Mouse (Mus musculus): ENCODE measurements at regions not wholly inside any gene's neighbourhood (a gene's known extent, or its start where the extent isn't known, plus 50 kb on each side); places are given as distances from the start of the nearest gene placed in this dataset.
A peak's percentile ranks its signal among the peaks of the same experiment; 100 is the strongest.

DNA sequence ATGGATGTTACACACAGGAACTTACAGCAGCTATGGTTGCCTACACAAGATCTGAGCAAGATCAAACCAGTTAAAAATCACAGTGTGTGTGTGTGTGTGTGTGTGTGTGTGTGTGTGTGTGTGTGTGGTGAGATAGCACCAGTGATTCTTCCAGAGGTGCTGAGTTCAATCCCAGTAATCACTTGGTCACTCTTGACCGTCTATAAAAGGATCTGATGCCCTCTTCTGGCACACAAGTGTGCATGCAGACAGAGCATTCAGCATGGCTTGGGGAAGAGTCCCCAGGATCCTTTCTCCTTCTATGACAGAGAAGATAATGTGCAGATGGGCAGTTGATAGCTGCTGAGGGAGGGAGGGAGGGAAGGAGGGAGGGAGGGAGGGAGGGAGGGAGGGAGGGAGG lies 274.4 kb upstream of the Pkn2 start:
- 38% methylated on average over 1 of the region's 1 CpGs for WGBS (ENCODE audit: insufficient replicate concordance)

DNA sequence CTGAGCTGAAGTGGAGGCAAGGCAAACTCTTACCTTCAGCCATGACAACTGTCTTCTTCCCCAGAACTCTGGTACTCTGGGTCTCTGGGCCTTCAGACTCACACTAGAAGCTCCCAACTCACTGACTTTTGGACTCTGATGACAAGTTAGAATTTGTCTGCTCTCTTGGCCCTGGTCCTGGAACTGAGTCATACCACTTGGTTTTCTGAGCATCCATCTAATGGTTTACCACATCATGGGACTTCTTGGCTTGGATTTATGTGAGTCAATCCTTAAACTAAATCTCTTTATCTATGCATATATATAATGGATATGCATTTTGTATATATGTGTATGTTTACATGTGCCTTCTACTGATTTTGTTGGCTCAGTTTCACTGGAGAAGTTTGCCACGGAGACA lies 273.8 kb upstream of the Pkn2 start:
- DNase-seq (no peak), ATAC-seq (no peak)
- H3K4me2 ChIP-seq (ENCODE audit: low read depth, low read length): no peak overlapping the region
- H3K4me3 ChIP-seq (ENCODE audit: low read depth, low read length): no peak overlapping the region
- H3K9ac ChIP-seq (replicated peaks): no peak overlapping the region
- H3K4me1 ChIP-seq (ENCODE audit: insufficient read depth): no peaks in the 10 kb centered on the region
- H3K9me3 ChIP-seq (ENCODE audit: low read length): no peaks in the 10 kb centered on the region
- H3K27ac ChIP-seq (ENCODE audit: low read depth): no peak overlapping the region
- 69% methylated on average over 1 of the region's 1 CpGs for WGBS (ENCODE audit: insufficient replicate concordance)
- no peaks in the 10 kb centered on the region for H3K36me3 ChIP-seq (replicated peaks; ENCODE audit: insufficient read depth, low read length)
- TF ChIP-seq EP300 (IDR thresholded peaks at IDR 0.05; ENCODE audit: low read depth) (no peak), CTCF (IDR thresholded peaks at IDR 0.05; ENCODE audit: low read depth) (no peak)
- no peaks in the 10 kb centered on the region for H3K27me3 ChIP-seq (ENCODE audit: insufficient read depth, low read length)

More for the DNA sequence above, 274.4 kb upstream of the Pkn2 start:
- Histone ChIP-seq H3K4me3 (ENCODE audit: low read depth, low read length) (no peak overlapping the region), H3K4me1 (ENCODE audit: insufficient read depth) (no peaks in the 10 kb centered on the region), H3K27me3 (ENCODE audit: insufficient read depth, low read length) (no peaks in the 10 kb centered on the region), H3K4me2 (ENCODE audit: low read depth, low read length) (no peak overlapping the region), H3K9me3 (ENCODE audit: low read length) (no peaks in the 10 kb centered on the region), H3K36me3 (replicated peaks; ENCODE audit: insufficient read depth, low read length) (no peaks in the 10 kb centered on the region), H3K27ac (ENCODE audit: low read depth) (no peak overlapping the region), H3K9ac (replicated peaks) (no peak overlapping the region)
- DNase-seq (no peak), ATAC-seq (no peak)
- TF ChIP-seq EP300 (IDR thresholded peaks at IDR 0.05; ENCODE audit: low read depth) (no peak), CTCF (IDR thresholded peaks at IDR 0.05; ENCODE audit: low read depth) (peak; percentile 15; the same call in 1 of the 2 replicates)

DNA sequence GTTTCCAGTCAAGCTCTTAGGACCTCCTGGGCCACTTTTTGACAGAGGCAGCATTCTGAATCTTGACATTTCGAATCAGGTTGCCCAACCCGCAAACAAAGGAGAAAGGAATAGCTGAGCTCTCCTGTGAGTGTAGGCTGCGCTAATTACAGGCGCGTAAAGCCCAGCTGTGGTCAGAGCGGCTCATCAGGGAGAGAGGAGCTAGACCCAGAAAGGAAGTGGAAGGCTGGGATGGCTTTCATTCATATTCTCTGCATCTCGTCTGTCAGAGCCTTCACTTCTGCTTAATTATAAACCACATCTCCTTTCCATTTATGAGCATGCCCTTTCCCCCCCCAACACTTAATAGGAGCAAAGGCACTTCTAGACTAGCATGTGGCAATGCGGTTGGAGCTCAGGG lies 265.7 kb upstream of the Pkn2 start:
- H3K9ac ChIP-seq (replicated peaks): no peak overlapping the region
- H3K4me1 ChIP-seq (ENCODE audit: insufficient read depth): no peaks in the 10 kb centered on the region
- DNase-seq: no peak
- no peaks in the 10 kb centered on the region for H3K36me3 ChIP-seq (replicated peaks; ENCODE audit: insufficient read depth, low read length)
- TF ChIP-seq EP300 (IDR thresholded peaks at IDR 0.05; ENCODE audit: low read depth) (no peak), CTCF (IDR thresholded peaks at IDR 0.05; ENCODE audit: low read depth) (no peak)
- H3K9me3 ChIP-seq (ENCODE audit: low read length): no peaks in the 10 kb centered on the region
- no peak for ATAC-seq
- no peak overlapping the region for H3K4me3 ChIP-seq (ENCODE audit: low read depth, low read length)
- no peaks in the 10 kb centered on the region for H3K27me3 ChIP-seq (ENCODE audit: insufficient read depth, low read length)
- WGBS (ENCODE audit: insufficient replicate concordance): 33% methylated on average over 8 of the region's 8 CpGs
- H3K4me2 ChIP-seq (ENCODE audit: low read depth, low read length): no peak overlapping the region
- no peak overlapping the region for H3K27ac ChIP-seq (ENCODE audit: low read depth)

DNA sequence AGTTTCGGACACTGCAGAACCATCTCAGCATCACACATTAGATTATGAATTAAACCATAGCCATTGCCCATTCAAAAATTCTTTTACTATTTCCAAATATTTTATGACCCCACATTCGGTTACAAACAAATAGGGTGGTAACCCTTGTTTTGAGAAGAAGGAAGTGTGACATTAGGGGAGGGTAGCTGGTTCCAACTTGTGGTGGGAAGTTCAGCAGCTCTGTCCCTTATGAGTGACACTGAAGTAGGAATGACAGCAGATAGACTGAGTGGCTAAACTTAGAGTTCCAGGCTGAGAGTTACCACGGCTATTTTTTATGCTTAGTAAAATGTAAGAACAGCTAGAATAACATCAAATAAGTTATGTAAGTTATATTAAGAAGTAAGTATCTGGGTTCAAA lies 257.1 kb upstream of the Pkn2 start:
- Histone ChIP-seq H3K4me2 (ENCODE audit: low read depth, low read length) (no peak overlapping the region), H3K36me3 (replicated peaks; ENCODE audit: insufficient read depth, low read length) (no peaks in the 10 kb centered on the region), H3K27ac (ENCODE audit: low read depth) (no peak overlapping the region), H3K9me3 (ENCODE audit: low read length) (no peaks in the 10 kb centered on the region), H3K4me3 (ENCODE audit: low read depth, low read length) (no peak overlapping the region), H3K27me3 (ENCODE audit: insufficient read depth, low read length) (no peaks in the 10 kb centered on the region), H3K9ac (replicated peaks) (no peak overlapping the region), H3K4me1 (ENCODE audit: insufficient read depth) (no peaks in the 10 kb centered on the region)
- no peak for DNase-seq
- 66% methylated on average over 3 of the region's 3 CpGs for WGBS (ENCODE audit: insufficient replicate concordance)
- TF ChIP-seq EP300 (IDR thresholded peaks at IDR 0.05; ENCODE audit: low read depth) (no peak), CTCF (IDR thresholded peaks at IDR 0.05; ENCODE audit: low read depth) (no peak)
- ATAC-seq: no peak

DNA sequence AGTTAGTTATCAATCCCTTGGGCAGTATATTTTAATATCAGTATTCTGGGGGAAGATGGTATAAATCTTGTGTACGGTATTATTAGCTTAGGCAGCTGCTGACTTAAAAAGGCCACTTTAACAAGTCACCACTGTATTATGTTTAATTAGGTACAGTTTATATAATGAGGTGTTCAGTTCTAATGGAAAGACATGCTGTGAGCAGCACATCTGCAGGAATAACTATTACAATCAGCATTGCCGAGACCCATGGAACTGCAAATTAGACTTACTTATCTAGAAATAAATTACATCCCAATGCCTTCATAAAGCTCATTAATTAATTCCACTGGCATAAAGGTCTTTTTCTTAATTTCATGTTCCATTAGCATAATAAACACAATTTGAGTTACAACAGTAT lies 252.7 kb upstream of the Pkn2 start:
- WGBS (ENCODE audit: insufficient replicate concordance): 79% methylated on average over 2 of the region's 2 CpGs
- TF ChIP-seq EP300 (IDR thresholded peaks at IDR 0.05; ENCODE audit: low read depth) (no peak), CTCF (IDR thresholded peaks at IDR 0.05; ENCODE audit: low read depth) (no peak)
- Histone ChIP-seq H3K9me3 (ENCODE audit: low read length) (no peaks in the 10 kb centered on the region), H3K4me1 (ENCODE audit: insufficient read depth) (no peaks in the 10 kb centered on the region), H3K27me3 (ENCODE audit: insufficient read depth, low read length) (no peaks in the 10 kb centered on the region), H3K4me2 (ENCODE audit: low read depth, low read length) (no peak overlapping the region), H3K4me3 (ENCODE audit: low read depth, low read length) (no peak overlapping the region), H3K9ac (replicated peaks) (no peak overlapping the region), H3K27ac (ENCODE audit: low read depth) (no peak overlapping the region), H3K36me3 (replicated peaks; ENCODE audit: insufficient read depth, low read length) (no peaks in the 10 kb centered on the region)
- DNase-seq: no peak
- no peak for ATAC-seq

DNA sequence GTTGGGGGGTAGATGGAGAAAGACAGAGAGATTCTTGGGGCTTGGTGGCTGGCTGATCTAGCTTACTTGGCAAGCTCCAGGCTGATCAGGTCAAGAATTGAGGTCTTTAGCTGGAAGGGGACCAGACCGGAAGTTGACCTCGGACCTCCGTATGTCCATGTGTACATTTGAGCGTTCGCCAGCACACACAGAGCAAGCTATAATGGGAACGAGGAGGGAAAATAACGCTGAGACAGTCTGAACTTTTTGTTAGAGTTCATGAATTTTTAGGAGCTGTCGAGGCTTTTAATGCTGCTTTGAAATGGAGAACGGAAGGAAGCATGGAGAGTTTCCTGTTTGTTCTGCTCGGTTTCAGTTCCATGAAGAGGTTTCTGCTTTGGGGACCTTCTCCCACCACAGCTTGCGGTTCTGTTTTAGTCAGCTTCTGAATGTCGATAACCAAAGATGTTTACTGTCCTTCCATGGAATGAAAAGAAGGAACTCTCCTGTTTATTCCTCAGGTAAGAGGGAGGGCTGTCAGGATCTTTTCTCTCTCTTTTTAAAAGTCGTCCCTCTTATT lies 226.0 kb upstream of the Pkn2 start:
- no peak for DNase-seq
- Histone ChIP-seq H3K27ac (ENCODE audit: low read depth) (no peak overlapping the region), H3K27me3 (ENCODE audit: insufficient read depth, low read length) (no peaks in the 10 kb centered on the region), H3K9me3 (ENCODE audit: low read length) (no peaks in the 10 kb centered on the region), H3K4me2 (ENCODE audit: low read depth, low read length) (no peak overlapping the region), H3K4me3 (ENCODE audit: low read depth, low read length) (no peak overlapping the region), H3K4me1 (ENCODE audit: insufficient read depth) (no peaks in the 10 kb centered on the region), H3K36me3 (replicated peaks; ENCODE audit: insufficient read depth, low read length) (no peaks in the 10 kb centered on the region), H3K9ac (replicated peaks) (no peak overlapping the region)
- no peak for ATAC-seq
- TF ChIP-seq CTCF (IDR thresholded peaks at IDR 0.05; ENCODE audit: low read depth) (no peak), EP300 (IDR thresholded peaks at IDR 0.05; ENCODE audit: low read depth) (no peak)
- 54% methylated on average over 13 of the region's 13 CpGs for WGBS (ENCODE audit: insufficient replicate concordance)

DNA sequence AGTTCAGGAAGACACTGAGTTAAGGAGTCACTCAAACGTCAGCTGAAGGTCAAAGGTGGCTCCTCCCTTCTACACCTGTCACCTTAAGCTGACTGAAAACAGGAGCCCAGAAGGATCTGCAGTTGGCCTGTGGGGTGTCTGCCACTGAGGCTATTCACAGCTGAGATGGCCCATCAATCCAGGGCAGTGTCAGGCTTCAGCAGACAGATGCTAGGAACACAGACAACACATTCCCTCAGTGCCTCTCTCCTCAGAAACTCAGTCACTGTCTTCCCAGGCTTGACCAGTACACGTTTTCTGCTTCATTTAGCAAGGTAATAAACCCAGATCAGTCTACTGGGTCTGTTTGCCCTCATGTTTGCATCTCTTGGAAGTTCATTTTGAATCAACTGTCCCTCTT lies 222.9 kb upstream of the Pkn2 start:
- 40% methylated on average over 2 of the region's 2 CpGs for WGBS (ENCODE audit: insufficient replicate concordance)
- DNase-seq (no peak), ATAC-seq (no peak)
- H3K27ac ChIP-seq (ENCODE audit: low read depth): no peak overlapping the region
- no peak overlapping the region for H3K9ac ChIP-seq (replicated peaks)
- H3K9me3 ChIP-seq (ENCODE audit: low read length): no peaks in the 10 kb centered on the region
- H3K27me3 ChIP-seq (ENCODE audit: insufficient read depth, low read length): peaks cover 25% of the 10 kb centered on the region
- TF ChIP-seq CTCF (IDR thresholded peaks at IDR 0.05; ENCODE audit: low read depth): no peak
- no peak for TF ChIP-seq EP300 (IDR thresholded peaks at IDR 0.05; ENCODE audit: low read depth)
- no peaks in the 10 kb centered on the region for H3K36me3 ChIP-seq (replicated peaks; ENCODE audit: insufficient read depth, low read length)
- H3K4me3 ChIP-seq (ENCODE audit: low read depth, low read length): no peak overlapping the region
- peaks cover 2% of the 10 kb centered on the region; the same call in 1 of the 2 replicates for H3K4me1 ChIP-seq (ENCODE audit: insufficient read depth)
- no peak overlapping the region for H3K4me2 ChIP-seq (ENCODE audit: low read depth, low read length)

Measured in liver, postnatal 0 days (tissue).